Mouse (Mus musculus): ENCODE measurements at regions not wholly inside any gene's neighbourhood (a gene's known extent, or its start where the extent isn't known, plus 50 kb on each side); places are given as distances from the start of the nearest gene placed in this dataset.

- intact Hi-C loops (cut with DNase I) = no loop called here
Measured at GRCm38 (mm10) chr2:178542032-178542431, 111.7 kb downstream of the Cdh26 start.

GRCm38 (mm10) chr2:178544411-178544810 lies 114.1 kb downstream of the Cdh26 start:
- intact Hi-C loops (cut with DNase I) = no loop called here

DNA sequence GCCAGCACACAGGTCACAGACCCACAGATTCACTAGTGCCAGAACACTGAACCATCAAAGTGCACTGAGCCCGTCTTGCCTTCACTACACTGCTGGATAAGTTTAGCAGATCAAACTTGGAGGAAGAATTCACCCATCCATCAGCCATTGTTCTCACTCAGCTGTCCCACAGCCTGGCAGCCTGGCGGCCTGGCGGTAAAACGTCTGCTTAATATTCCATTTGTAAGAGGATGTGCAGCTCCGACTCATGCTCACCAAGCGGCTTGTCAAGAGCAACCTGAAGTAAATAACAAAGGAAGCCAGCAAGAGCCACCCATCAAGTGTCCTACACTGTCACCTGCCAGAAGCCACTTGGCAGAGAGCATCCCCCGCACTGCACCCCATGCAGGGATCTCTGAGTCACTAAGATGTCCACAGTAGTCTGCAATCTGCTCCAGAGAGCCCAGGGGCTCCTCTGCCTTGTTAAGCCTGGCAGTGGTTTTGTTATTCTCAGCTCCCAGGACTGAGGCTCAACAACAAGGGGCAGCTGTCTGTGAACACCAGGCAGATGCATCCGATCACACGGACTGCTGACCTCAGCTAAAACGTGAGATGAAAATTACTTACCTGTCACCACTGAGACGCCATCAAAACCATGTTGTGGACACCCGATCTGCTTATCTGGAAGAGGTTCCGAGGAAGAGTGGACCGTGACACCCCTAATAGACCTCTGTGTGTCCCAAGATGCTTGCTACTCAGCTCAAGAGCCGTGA lies 115.4 kb downstream of the Cdh26 start:
- intact Hi-C loops (cut with DNase I) = no loop called here

- intact Hi-C loops (cut with DNase I) = no loop called here
Measured at GRCm38 (mm10) chr2:178546353-178546720, 116.0 kb downstream of the Cdh26 start.

GRCm38 (mm10) chr2:178546888-178547287 lies 116.6 kb downstream of the Cdh26 start:
- intact Hi-C loops (cut with DNase I) = no loop called here

- intact Hi-C loops (cut with DNase I) = no loop called here
Measured at GRCm38 (mm10) chr2:178548937-178549336, 118.6 kb downstream of the Cdh26 start.

- intact Hi-C loops (cut with DNase I) = no loop called here
Measured at GRCm38 (mm10) chr2:178553736-178554135, 123.4 kb downstream of the Cdh26 start.

DNA sequence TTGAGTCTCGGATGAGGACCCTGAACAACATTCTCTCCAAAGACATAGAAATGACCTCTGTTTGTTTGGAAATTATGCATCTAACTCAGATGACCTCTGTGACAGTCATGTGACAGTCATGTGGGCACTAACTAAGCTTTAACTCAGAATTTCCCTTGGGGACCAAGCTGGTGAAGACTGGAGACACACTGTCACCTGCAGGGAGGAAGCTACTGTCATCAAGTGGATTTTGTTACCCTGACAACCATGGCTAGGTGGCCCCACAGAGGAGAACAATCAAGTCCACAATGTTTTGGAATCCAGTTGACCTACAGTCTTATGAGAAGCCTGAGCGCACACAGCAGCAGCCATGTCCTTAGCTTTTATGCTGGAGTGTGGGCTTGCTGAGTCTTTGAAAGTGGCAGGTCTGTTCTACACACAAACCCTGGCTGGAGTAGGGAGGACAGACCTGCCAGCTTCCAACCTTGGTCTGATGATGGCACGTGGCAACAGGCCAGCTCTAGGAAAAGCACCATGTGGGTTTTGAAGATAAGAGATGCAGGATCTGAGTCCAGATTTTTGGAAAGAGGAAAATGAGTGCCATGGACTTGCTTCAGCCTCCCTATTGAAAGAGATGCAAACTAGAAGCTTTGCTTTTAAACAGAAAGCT lies 125.5 kb downstream of the Cdh26 start:
- intact Hi-C loops (cut with DNase I) = no loop called here

DNA sequence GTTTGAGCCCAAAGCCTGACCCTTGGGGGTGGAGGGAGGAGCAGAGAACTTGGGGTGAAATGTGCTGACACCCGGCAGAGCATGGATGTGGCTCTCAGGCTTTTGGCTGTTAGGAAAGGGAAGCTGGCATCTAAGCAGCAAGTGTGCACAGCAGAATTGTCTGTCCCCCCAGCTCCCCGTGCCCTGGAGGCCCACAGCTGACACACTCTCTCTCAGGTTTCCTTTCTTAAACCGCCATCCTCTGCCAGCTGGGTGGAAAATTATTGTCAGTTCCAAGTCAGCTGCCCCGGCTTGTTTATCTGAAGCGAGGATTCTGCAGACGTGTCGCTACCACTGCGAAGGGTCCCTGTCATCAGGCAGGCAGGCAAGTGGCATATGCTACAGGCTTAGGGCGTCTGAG lies 127.6 kb downstream of the Cdh26 start:
- intact Hi-C loops (cut with DNase I) = no loop called here

- intact Hi-C loops (cut with DNase I) = no loop called here
Measured at GRCm38 (mm10) chr2:178563287-178563686, 133.0 kb downstream of the Cdh26 start.

DNA sequence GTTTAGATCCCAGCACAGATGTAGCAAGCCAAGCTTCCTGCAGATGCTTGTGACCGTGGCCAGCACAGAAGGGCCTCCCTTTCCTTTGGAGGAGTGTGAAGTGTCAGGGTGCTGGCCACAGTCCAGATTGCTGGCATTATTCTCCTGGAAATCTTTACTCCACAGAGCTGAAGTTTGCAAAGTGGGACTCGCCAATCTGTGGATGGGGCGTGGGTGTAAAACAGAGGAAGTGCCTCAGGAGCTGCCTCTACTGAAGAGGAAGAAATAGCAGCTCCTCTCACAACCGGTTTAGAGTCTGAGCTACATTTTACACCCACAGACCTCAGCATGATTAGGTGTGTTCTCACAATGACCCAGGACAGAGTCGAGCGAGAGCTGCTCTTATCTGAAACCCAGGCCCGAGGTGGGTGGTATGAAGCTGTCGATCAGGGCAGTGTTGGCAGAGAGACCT lies 135.1 kb downstream of the Cdh26 start:
- intact Hi-C loops (cut with DNase I) = no loop called here

DNA sequence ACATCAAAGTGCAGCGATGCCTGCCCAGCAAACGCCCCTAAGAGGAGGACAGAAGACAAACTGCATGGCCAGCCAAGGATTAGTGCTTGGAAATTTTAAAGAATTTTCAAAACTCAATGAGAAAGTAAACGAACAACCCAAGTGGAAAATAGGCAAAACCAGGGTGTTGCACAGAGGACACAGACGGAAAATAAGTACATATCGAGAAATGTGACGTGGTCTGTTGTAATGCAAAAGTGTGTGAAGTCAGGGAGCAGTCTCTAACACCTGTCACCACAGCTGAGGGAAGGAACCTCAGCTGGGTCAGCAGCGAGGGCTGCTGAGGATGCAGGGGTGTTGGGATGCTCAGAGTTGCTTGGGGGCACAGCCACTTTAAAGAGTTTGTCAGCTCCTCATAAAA lies 137.2 kb downstream of the Cdh26 start:
- intact Hi-C loops (cut with DNase I) = no loop called here

DNA sequence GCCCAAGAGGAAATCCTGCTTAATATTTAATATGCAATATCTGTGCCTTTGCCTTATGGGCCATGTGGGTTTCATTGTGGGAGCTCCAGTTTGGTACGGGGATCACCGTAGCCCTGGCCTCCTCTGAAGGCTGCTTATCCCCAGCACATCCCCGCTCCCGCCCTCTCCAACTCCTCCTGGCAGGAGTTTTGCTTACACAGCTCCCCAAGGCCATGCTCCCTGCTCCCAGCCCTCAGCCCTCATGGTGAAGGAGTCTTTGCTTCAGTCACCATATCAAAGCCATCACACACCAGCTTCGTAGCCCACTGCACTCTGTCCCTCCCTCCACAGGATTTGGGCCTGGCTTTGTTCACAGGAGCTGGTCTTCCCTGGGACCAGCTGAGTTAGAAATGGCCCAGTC lies 142.0 kb downstream of the Cdh26 start:
- intact Hi-C loops (cut with DNase I) = loop anchor here (5.0 kb wide), 1 partner anchor 55 kb away; no protein-coding TSS in a partner anchor

DNA sequence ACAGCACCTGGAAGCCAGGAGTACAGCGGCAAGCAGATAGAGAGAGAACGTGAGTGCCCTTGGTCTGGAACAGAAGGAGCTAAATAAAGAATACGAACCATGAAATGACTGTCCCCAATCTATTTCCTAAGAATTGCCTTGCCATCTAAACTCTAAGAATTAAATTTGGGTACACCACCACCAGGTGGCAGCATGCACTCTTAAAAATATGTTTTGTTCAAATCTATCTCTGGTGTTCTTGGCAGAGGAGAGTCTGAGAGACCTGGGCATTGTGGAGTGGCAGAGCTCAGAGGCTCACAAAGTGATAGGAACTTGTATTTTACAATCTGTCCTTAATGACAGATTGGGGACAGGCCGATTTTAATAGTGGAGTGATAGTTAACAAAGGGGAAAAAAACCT lies 144.5 kb downstream of the Cdh26 start:
- intact Hi-C loops (cut with DNase I) = loop anchor here (2.0 to 5.0 kb wide), 2 partner anchors 52 to 90 kb away; no protein-coding TSS in a partner anchor

- intact Hi-C loops (cut with DNase I) = loop anchor here (2.0 kb wide), 1 partner anchor 89 kb away; no protein-coding TSS in a partner anchor
Measured at GRCm38 (mm10) chr2:178575403-178575802, 145.1 kb downstream of the Cdh26 start.

GRCm38 (mm10) chr2:178576067-178576466 lies 145.7 kb downstream of the Cdh26 start:
- intact Hi-C loops (cut with DNase I) = no loop called here

DNA sequence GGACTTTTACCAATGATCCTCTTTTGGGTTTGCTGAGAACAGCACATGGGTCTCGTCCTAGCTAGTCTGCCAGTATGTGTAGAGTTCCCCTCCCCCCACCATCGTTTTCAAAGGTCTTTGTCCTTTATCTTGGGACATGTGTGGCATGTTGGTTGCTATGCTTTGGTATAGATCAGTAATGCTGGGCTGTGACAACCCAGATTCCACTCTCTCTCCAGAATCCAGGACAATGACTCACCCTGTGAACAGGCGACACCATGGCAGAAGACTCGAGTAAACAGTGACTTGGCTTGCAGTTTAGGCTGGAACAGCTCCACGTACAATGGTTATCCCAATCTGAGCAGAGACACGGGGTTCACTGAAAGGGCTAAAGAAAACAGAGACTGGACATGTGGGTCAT lies 149.2 kb downstream of the Cdh26 start:
- intact Hi-C loops (cut with DNase I) = no loop called here

- intact Hi-C loops (cut with DNase I) = no loop called here
Measured at GRCm38 (mm10) chr2:178581306-178581705, 151.0 kb downstream of the Cdh26 start.

DNA sequence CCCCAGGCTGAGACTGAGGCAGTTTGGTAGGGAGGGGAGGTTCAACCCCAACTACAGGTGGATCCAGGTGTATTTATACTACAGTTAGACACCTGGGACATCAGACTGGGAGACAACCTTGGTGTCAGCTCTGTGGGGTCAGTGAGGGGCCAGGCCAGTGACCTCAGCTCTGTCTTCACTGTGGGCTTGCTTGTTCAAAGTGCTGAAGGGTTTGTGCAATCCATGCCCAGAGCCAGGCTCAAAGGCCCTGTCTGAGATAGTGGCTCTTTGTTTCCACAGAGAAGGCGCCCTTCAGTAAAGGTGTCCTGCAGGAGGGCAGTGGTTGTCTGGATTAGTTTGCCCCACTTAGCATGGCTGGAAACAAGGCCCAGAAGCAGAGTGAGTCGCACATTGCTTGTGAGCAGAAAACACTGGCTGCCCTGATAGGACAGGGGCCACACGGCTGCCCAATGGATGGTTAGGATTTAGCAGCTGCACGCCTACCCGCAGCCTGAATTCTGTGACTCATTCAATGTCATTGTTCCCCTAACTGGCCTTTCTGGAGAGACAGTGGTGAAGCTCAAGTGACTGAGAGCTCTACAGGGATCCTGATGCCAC lies 154.7 kb downstream of the Cdh26 start:
- intact Hi-C loops (cut with DNase I) = no loop called here

DNA sequence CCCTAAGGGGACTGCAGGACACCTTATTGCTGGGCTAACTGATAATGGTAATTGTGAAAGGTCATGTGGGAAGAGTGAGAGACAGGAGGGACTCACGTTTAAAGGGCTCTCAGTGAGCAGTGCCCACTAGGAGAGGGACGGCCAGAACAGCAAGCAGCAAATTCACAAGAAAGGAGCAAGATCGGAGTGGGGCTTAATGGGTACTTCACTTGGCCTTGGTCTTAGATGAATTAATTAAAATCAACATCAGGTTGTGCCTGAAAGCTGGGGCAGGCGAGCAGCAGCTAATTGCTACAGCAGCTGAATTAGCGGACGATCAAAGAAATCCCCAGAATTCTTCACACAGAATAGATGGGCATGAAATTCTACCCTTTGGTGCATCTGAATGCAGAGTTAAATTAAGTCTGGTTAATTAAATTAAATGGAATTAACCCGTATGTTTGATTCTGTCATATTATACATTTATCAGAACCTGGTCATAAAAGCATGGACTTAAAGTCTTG lies 156.9 kb downstream of the Cdh26 start:
- intact Hi-C loops (cut with DNase I) = no loop called here

DNA sequence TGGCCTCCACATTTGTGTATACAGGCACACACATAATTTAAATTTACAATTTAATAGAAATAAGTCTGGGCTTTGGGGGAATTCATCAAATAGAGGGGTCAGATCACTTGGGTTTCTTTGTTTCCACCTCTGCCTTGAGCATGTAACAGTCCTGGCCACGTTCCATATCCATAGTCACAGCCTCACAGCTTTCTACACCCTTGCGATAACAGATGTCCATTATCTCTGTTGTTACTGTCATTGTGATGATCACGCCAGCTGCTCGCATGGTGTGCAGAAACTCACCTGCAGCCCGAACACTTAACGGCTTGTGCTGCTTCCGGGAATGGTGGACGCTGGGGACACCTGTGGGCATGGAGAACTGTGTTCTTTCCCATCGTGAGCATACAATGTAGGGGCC lies 163.4 kb downstream of the Cdh26 start:
- intact Hi-C loops (cut with DNase I) = no loop called here

DNA sequence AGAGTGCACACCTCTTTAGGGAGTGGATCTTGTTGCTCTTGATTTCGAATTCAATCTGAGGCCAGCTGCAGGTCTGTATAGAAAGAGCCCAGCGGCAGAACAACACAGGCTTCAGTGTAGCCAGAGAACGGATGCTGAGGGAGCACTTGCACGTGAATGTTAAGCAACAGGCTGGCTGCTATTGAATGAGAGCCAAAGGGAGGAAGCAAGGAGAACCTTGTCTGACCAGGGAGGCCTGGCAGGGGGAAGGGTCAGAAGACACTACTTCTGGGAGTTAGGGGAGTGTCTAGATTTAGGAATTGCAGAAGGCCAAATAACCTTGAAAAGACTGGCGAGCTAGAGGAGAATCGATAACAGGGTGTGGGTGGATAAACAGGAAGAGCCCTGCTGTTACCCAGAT lies 163.8 kb downstream of the Cdh26 start:
- intact Hi-C loops (cut with DNase I) = no loop called here

All from adrenal gland (tissue).